Mouse (Mus musculus) CH12.LX (cell line): Measurements from ENCODE around the gene Mmp28. TPM values are rescaled to one million over a fixed set of nuclear protein-coding genes. Genes with fewer than 3 reads are reported as not detected.
A peak's percentile ranks its signal among the peaks of the same experiment; 100 is the strongest.

Source experiments
- DNase-seq: peaks from one replicate; pipeline ENCODE4 v3.0.0-alpha.2; 2013; ENCODE audit errors: extremely low read depth
- H3K27ac ChIP-seq: 2 replicates; pipeline ENCODE4 v1.5.1; 2012; ENCODE audit warnings: low read depth, mild to moderate bottlenecking, control low read depth, moderate library complexity; ENCODE audit not compliant: insufficient read depth
- H3K27me3 ChIP-seq: replicated peaks from 2 replicates; pipeline ENCODE3; 2012; ENCODE audit warnings: inconsistent platforms
- H3K36me3 ChIP-seq, 2 experiments: replicated peaks in 1 of 2; 2 replicates each; pipeline versions ENCODE3 to v1.6.1; 2012; ENCODE audit warnings: inconsistent platforms in 1 of 2, low read length in 1 of 2, mild to moderate bottlenecking in 1 of 2, mixed read lengths in 1 of 2, moderate library complexity in 1 of 2; ENCODE audit not compliant: control insufficient read depth in 1 of 2, insufficient read depth in 1 of 2
- H3K4me1 ChIP-seq, 2 experiments: 2 replicates each; pipeline ENCODE4 v1.6.1; 2012; ENCODE audit warnings: inconsistent platforms in 1 of 2, moderate library complexity in 1 of 2; ENCODE audit not compliant: insufficient read depth in 2 of 2, control insufficient read depth in 1 of 2
- H3K4me2 ChIP-seq: 2 replicates; pipeline ENCODE4 v1.6.1; 2012; ENCODE audit warnings: low read depth, mild to moderate bottlenecking, control low read depth; ENCODE audit not compliant: poor library complexity, insufficient read depth, severe bottlenecking
- H3K4me3 ChIP-seq, 3 experiments: fragments of 150-350 bp in 1 of 3; sonication (generic) in 1 of 3; replicated peaks in 1 of 3; 2 replicates each; pipeline versions ENCODE3 to v1.5.1; 2011 to 2012; ENCODE audit warnings: low read depth in 2 of 3, low read length in 2 of 3, mild to moderate bottlenecking in 2 of 3, moderate library complexity in 2 of 3, control low read depth in 1 of 3, improper control_type of control experiment in 1 of 3, inconsistent platforms in 1 of 3, mixed read lengths in 1 of 3; ENCODE audit not compliant: poor library complexity in 1 of 3
- H3K79me2 ChIP-seq: replicated peaks from 2 replicates; pipeline ENCODE4 v1.6.1; 2012; ENCODE audit warnings: mild to moderate bottlenecking, moderate library complexity; ENCODE audit not compliant: control insufficient read depth, poor library complexity, insufficient read depth, severe bottlenecking; ENCODE audit errors: extremely low read depth
- H3K9ac ChIP-seq: 2 replicates; pipeline ENCODE4 v1.6.1; 2012; ENCODE audit warnings: low read depth, mild to moderate bottlenecking, control low read depth, moderate library complexity; ENCODE audit not compliant: insufficient read depth
- H3K9me3 ChIP-seq: replicated peaks from 2 replicates; pipeline ENCODE3; 2012; ENCODE audit warnings: low read length, inconsistent platforms, mixed read lengths
- BHLHE40 ChIP-seq: IDR thresholded peaks from 2 replicates; pipeline ENCODE4 v1.6.1; 2011; ENCODE audit warnings: mild to moderate bottlenecking, low read depth, low read length, improper control_type of control experiment
- CHD1 ChIP-seq: IDR thresholded peaks from 2 replicates; pipeline ENCODE4 v1.6.1; 2012; ENCODE audit warnings: low read depth, low read length, improper control_type of control experiment, inconsistent platforms
- CHD2 ChIP-seq: IDR thresholded peaks from 2 replicates; pipeline ENCODE4 v1.6.1; 2011; ENCODE audit warnings: low read length, improper control_type of control experiment
- CTCF ChIP-seq, 2 experiments: IDR thresholded peaks in 1 of 2; conservative IDR thresholded peaks in 1 of 2; 2 replicates each; pipeline ENCODE4 v1.5.1; 2011 to 2012; ENCODE audit warnings: low read depth in 2 of 2, low read length in 2 of 2, improper control_type of control experiment in 1 of 2, inconsistent platforms in 1 of 2, mild to moderate bottlenecking in 1 of 2, moderate library complexity in 1 of 2
- E2F4 ChIP-seq: IDR thresholded peaks from 2 replicates; pipeline ENCODE4 v1.6.1; 2011; ENCODE audit warnings: low read depth, low read length, improper control_type of control experiment; ENCODE audit not compliant: insufficient replicate concordance
- ELF1 ChIP-seq: IDR thresholded peaks from 2 replicates; pipeline ENCODE4 v1.6.1; 2014; ENCODE audit warnings: low read depth, mild to moderate bottlenecking, inconsistent platforms, low read length, improper control_type of control experiment
- EP300 ChIP-seq: IDR thresholded peaks from 2 replicates; pipeline ENCODE4 v1.6.1; 2011; ENCODE audit warnings: low read length, improper control_type of control experiment
- GABPA ChIP-seq: IDR thresholded peaks from 2 replicates; pipeline ENCODE4 v1.6.1; 2012; ENCODE audit warnings: low read depth, low read length, improper control_type of control experiment, inconsistent platforms; ENCODE audit not compliant: insufficient replicate concordance
- HCFC1 ChIP-seq: IDR thresholded peaks from 2 replicates; pipeline ENCODE4 v1.6.1; 2012; ENCODE audit warnings: low read depth, mild to moderate bottlenecking, inconsistent platforms, low read length, improper control_type of control experiment
- IRF4 ChIP-seq: IDR thresholded peaks from 2 replicates; pipeline ENCODE4 v1.6.1; 2014; ENCODE audit warnings: low read depth, mild to moderate bottlenecking, inconsistent platforms, low read length, improper control_type of control experiment
- JUN ChIP-seq: IDR thresholded peaks from 2 replicates; pipeline ENCODE4 v1.6.1; 2011; ENCODE audit warnings: low read depth, mild to moderate bottlenecking, low read length, improper control_type of control experiment, moderate library complexity; ENCODE audit not compliant: insufficient read depth
- JUND ChIP-seq: conservative IDR thresholded peaks from 2 replicates; pipeline ENCODE4 v1.6.1; 2011; ENCODE audit warnings: low read depth, low read length, improper control_type of control experiment
- KAT2A ChIP-seq: IDR thresholded peaks from 2 replicates; pipeline ENCODE4 v1.6.1; 2012; ENCODE audit warnings: low read length, improper control_type of control experiment, inconsistent platforms; ENCODE audit not compliant: insufficient replicate concordance
- MAFK ChIP-seq: IDR thresholded peaks from 2 replicates; pipeline ENCODE4 v1.6.1; 2011; ENCODE audit warnings: low read length, improper control_type of control experiment; ENCODE audit not compliant: insufficient replicate concordance
- MAX ChIP-seq: IDR thresholded peaks from 2 replicates; pipeline ENCODE4 v1.6.1; 2011; ENCODE audit warnings: low read length, improper control_type of control experiment
- MAZ ChIP-seq: IDR thresholded peaks from 2 replicates; pipeline ENCODE4 v1.6.1; 2012; ENCODE audit warnings: low read depth, mild to moderate bottlenecking, inconsistent platforms, low read length, improper control_type of control experiment, moderate library complexity
- MEF2A ChIP-seq: IDR thresholded peaks from 2 replicates; pipeline ENCODE4 v1.6.1; 2014; ENCODE audit warnings: low read depth, mild to moderate bottlenecking, inconsistent platforms, low read length, improper control_type of control experiment, borderline replicate concordance
- MXI1 ChIP-seq: IDR thresholded peaks from 2 replicates; pipeline ENCODE4 v1.6.1; 2011; ENCODE audit warnings: mild to moderate bottlenecking, low read depth, low read length, improper control_type of control experiment
- MYC ChIP-seq: IDR thresholded peaks from 2 replicates; pipeline ENCODE4 v1.6.1; 2011; ENCODE audit warnings: low read depth, mild to moderate bottlenecking, improper control_type of control experiment, low read length
- NELFE ChIP-seq: IDR thresholded peaks from 2 replicates; pipeline ENCODE4 v1.6.1; 2011; ENCODE audit warnings: low read depth, low read length, improper control_type of control experiment
- NRF1 ChIP-seq: IDR thresholded peaks from 2 replicates; pipeline ENCODE4 v1.6.1; 2014; ENCODE audit warnings: low read depth, mild to moderate bottlenecking, inconsistent platforms, low read length, improper control_type of control experiment, moderate library complexity
- PAX5 ChIP-seq: IDR thresholded peaks from 2 replicates; pipeline ENCODE4 v1.6.1; 2012; ENCODE audit warnings: low read length, inconsistent platforms, mixed read lengths
- POLR2A ChIP-seq: IDR thresholded peaks from 2 replicates; pipeline ENCODE4 v1.6.1; 2011; ENCODE audit warnings: low read depth, mild to moderate bottlenecking, improper control_type of control experiment, low read length
- POLR2AphosphoS2 ChIP-seq: IDR thresholded peaks from 2 replicates; pipeline ENCODE4 v1.6.1; 2011; ENCODE audit warnings: low read depth, low read length, improper control_type of control experiment
- RAD21 ChIP-seq: IDR thresholded peaks from 2 replicates; pipeline ENCODE4 v1.6.1; 2011; ENCODE audit warnings: low read depth, mild to moderate bottlenecking, low read length, improper control_type of control experiment, moderate library complexity
- RCOR1 ChIP-seq: conservative IDR thresholded peaks from 2 replicates; pipeline ENCODE4 v1.6.1; 2012; ENCODE audit warnings: low read depth, mild to moderate bottlenecking, inconsistent platforms, low read length, improper control_type of control experiment
- SIN3A ChIP-seq: IDR thresholded peaks from 2 replicates; pipeline ENCODE4 v1.6.1; 2012; ENCODE audit warnings: low read length, improper control_type of control experiment, inconsistent platforms
- SMC3 ChIP-seq: IDR thresholded peaks from 2 replicates; pipeline ENCODE4 v1.6.1; 2011; ENCODE audit warnings: low read depth, low read length, improper control_type of control experiment
- TBP ChIP-seq: conservative IDR thresholded peaks from 2 replicates; pipeline ENCODE4 v1.6.1; 2011; ENCODE audit warnings: low read depth, low read length, improper control_type of control experiment
- TCF12 ChIP-seq: IDR thresholded peaks from 2 replicates; pipeline ENCODE4 v1.6.1; 2014; ENCODE audit warnings: low read depth, mild to moderate bottlenecking, inconsistent platforms, low read length, improper control_type of control experiment
- UBTF ChIP-seq: IDR thresholded peaks from 2 replicates; pipeline ENCODE4 v1.6.1; 2012; ENCODE audit warnings: low read depth, mild to moderate bottlenecking, inconsistent platforms, low read length, improper control_type of control experiment, moderate library complexity
- USF1 ChIP-seq: IDR thresholded peaks from 2 replicates; pipeline ENCODE4 v1.6.1; 2014; ENCODE audit warnings: low read depth, mild to moderate bottlenecking, inconsistent platforms, low read length, improper control_type of control experiment
- USF2 ChIP-seq: conservative IDR thresholded peaks from 2 replicates; pipeline ENCODE4 v1.6.1; 2011; ENCODE audit warnings: low read depth, low read length, improper control_type of control experiment
- ZC3H11A ChIP-seq: IDR thresholded peaks from 2 replicates; pipeline ENCODE4 v1.6.1; 2012; ENCODE audit warnings: low read depth, mild to moderate bottlenecking, inconsistent platforms, low read length, improper control_type of control experiment
- ZKSCAN1 ChIP-seq: IDR thresholded peaks from 2 replicates; pipeline ENCODE4 v1.6.1; 2012; ENCODE audit warnings: low read depth, inconsistent platforms, low read length, improper control_type of control experiment, borderline replicate concordance
- ZMIZ1 ChIP-seq: IDR thresholded peaks from 2 replicates; pipeline ENCODE4 v1.6.1; 2012; ENCODE audit warnings: low read depth, mild to moderate bottlenecking, inconsistent platforms, low read length, improper control_type of control experiment
- ZNF384 ChIP-seq: IDR thresholded peaks from 2 replicates; pipeline ENCODE4 v1.6.1; 2012; ENCODE audit warnings: low read depth, low read length, improper control_type of control experiment, inconsistent platforms
- dilution Hi-C: fragments of 300-500 bp; cut with MboI; formaldehyde crosslinking; loops from 2 replicates; pipeline ENCODE4 v1.14.3; 2020; ENCODE audit warnings: low sequenced_read_pairs; ENCODE audit not compliant: extremely low pct_unique_long_range_greater_than_20kb, extremely low pct_ligation_motif_present
- in situ Hi-C: fragments of 300-500 bp; cut with MboI; formaldehyde crosslinking; loops from 3 replicates; pipeline ENCODE4 v1.14.3; 2019; ENCODE audit warnings: low sequenced_read_pairs, low pct_ligation_motif_present, low pct_unique_long_range_greater_than_20kb, mixed read lengths
- polyA plus RNA-seq: library from polyadenylated mRNA; unstranded; fragments of >175 nt; gene quantifications from 2 replicates; pipeline ENCODE4 v1.2.1, GENCODE M21; 2012; ENCODE audit warnings: low read depth; ENCODE audit not compliant: insufficient read length
- total RNA-seq, 2 experiments: library from RNA; depleted of rRNA; stranded (reverse); fragments of 300-350 nt in 1 of 2; fragments of >200 nt in 1 of 2; gene quantifications; 2 replicates each; pipeline ENCODE4 v1.2.3; 2012 to 2014

Mmp28 gene
- total and polyA plus RNA-seq, 3 experiments, result 0.17 TPM; not detected in 2

DNA sequence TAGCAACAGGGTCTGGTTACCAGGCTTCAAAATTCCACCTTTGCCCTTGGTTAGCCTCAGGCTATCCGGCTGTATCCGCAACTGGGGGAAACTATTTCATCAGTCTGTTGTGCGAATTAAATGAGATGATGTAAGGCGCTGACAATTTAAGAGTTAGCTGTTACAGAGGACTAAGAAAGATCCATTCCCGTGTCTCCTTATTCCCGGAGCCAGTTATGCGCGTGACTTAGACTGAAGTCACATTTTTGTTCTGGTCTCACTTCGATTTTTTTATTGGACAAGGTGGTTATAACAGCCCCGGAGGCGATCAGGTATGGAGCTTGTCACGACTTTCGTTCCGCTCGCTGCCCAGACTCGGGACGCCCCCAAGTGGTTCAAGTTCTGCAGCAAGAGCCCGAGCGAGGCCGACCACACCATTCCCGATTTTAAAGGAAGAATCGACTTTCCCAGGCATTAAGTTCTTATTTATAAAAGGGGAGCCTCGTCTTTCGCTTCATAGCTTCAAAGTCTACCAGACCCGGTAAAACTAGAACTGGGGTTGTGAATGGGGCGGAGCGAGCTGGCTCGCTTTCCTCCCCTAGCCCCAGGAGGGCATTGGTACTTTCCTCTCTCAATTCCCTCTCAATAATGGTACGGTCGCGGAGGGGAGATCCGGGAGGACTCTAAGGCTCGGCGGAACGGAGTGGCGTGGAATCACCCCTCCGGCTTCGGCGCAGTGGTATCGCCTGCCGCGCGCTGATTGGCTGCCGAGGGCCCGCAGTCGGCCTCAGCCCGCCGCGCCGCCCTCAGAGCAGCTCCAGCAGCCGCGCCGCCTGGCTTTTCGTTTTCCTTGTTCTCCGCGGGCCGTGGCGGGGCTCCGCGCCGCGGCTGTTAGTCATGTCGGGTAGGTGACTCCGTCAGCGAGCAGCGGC, 9.7 kb upstream of the Mmp28 start, which contains the start of gene Taf15:
Taf15 (plus strand) TSS at position 763 of the 911 bp plus-strand sequence.
- dilution Hi-C loops, result no loop called here
- Histone ChIP-seq H3K27ac (peak within 1 kb of the TSS; percentile 50), H3K27me3 (peaks cover 3% of the 10 kb centered on the region), H3K79me2 (peaks cover 42% of the 10 kb centered on the region), H3K4me3 (peak within 1 kb of the TSS; percentile 73 to 91 (median 75)), H3K9ac (peak within 1 kb of the TSS; percentile 94), H3K4me2 (peak within 1 kb of the TSS; percentile 97), H3K4me1 (peaks cover 1 to 40% of the 10 kb centered on the region in 2 experiments), H3K36me3 (peaks cover 6 to 24% of the 10 kb centered on the region in 2 experiments), H3K9me3 (peaks cover 7% of the 10 kb centered on the region)
- in situ Hi-C loops, result no loop called here
- DNase-seq, result peak; percentile 100
- TF ChIP-seq CHD1 (peak; percentile 100), KAT2A (peak; percentile 77; the same call in 1 of the 2 replicates), HCFC1 (peak; percentile 81), POLR2AphosphoS2 (peak; percentile 81; the same call in 1 of the 2 replicates), NELFE (peak; percentile 98), MYC (peak; percentile 74), JUND (no peak; the same call in 1 of the 2 replicates), TBP (peak; percentile 73), MAFK (no peak), USF2 (no peak), RAD21 (peak; percentile 73), SMC3 (peak; percentile 69), USF1 (no peak), GABPA (no peak; the same call in 1 of the 2 replicates), ZC3H11A (no peak), ZKSCAN1 (no peak; the same call in 1 of the 2 replicates), EP300 (peak; percentile 64), E2F4 (peak; percentile 62; the same call in 1 of the 2 replicates), MAX (peak; percentile 82; the same call in 1 of the 2 replicates), ZMIZ1 (peak; percentile 95), CTCF (conservative IDR thresholded peaks at IDR 0.05 in 1 of 2, IDR thresholded peaks at IDR 0.05 in 1 of 2; ENCODE audit: low read depth in 2 of 2, low read length in 2 of 2) (peak in 1 of 2 experiments; percentile 86; a peak in 2 of 4 replicates), POLR2A (peak; percentile 97), JUN (no peak; the same call in 1 of the 2 replicates), ZNF384 (peak; percentile 60), MAZ (peak; percentile 66; the same call in 1 of the 2 replicates), SIN3A (peak; percentile 92), MEF2A (peak; percentile 84), ELF1 (peak; percentile 39), MXI1 (no peak; the same call in none of the 2 replicates), UBTF (no peak; the same call in 1 of the 2 replicates), NRF1 (peak; percentile 45; the same call in 1 of the 2 replicates), TCF12 (peak; percentile 93), RCOR1 (peak; percentile 79), IRF4 (peak; percentile 80), PAX5 (peak; percentile 89; the same call in 1 of the 2 replicates), BHLHE40 (peak; percentile 89), CHD2 (peak; percentile 44; the same call in 1 of the 2 replicates)
